Mouse (Mus musculus): ENCODE results near the gene Lsamp. TPM values are rescaled to one million over a fixed set of nuclear protein-coding genes. Genes with fewer than 3 reads are reported as not detected.

The Lsamp gene
- total RNA-seq, 2 experiments from 2014 or later = 0.38 to 0.53 TPM

DNA sequence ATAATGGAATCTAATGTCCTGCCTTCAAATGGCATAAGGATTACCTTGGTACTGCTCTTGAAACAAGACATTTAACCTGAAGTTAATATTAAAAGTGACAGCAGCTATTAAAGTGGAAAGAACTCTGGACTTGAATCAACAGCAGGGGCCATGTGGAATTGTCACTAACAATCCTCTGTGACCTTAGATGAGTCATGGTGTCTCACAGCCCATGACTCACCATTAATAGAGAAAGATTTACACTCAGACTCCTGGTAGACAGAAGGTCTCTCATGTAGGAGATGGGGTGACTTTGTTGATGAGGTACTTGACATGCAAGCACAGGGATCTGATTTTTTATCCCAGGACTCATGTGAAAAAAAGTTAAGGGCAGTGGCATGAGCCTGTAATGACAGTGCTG lies 701.4 kb downstream of the Lsamp start:
- intact Hi-C loops (cut with DNase I) = no loop called here
- Histone ChIP-seq H3K4me3 (no peak overlapping the region), H3K27ac (no peak overlapping the region)
- no peak for TF ChIP-seq CTCF (IDR thresholded peaks at IDR 0.05)
- no peak for DNase-seq

- Histone ChIP-seq H3K4me3 (no peak overlapping the region), H3K27ac (no peak overlapping the region)
- intact Hi-C loops (cut with DNase I) = no loop called here
- DNase-seq = no peak
- TF ChIP-seq CTCF (IDR thresholded peaks at IDR 0.05) = no peak
Observed at GRCm38 (mm10) chr16:40692292-40692691, 708.1 kb downstream of the Lsamp start.

DNA sequence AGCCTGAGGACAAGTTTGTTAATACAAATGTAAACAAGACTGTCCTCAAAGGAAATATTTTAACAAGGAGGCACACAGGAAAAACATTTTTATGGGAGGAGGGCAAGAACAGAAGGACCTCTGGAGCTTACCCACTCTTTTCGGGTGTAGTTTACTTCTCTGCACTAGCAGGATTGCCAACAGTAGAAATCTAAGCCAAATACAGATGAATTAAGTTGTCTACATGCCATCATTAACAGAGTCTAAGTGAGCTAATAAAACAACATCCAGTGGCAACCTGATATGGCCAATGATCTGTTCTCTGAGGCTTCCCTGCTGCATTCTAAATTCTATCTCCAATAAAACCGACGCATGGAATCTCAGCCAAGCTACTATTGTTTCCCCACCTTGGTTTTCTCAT lies 713.1 kb downstream of the Lsamp start:
- no peak for DNase-seq

DNA sequence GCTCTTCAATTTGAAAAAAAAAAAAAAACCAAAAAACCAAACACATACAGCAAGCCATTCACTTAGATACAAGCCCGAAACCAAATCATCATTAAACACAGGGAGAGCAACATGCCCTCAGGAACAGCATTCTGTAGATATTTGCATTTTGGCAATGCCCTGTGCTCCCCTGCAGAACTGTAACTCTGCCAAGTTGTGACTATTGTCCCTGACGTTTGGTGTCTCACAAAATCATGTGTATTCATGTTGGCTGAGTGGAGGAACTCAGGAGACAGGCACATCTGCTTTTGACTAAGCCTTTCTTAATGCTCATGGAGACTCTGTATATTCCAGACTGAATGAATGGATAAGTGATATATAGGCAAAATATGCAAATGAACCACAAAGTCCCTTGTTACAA lies 724.4 kb downstream of the Lsamp start:
- no peak overlapping the region for H3K27ac ChIP-seq
- DNase-seq = no peak
- TF ChIP-seq CTCF (IDR thresholded peaks at IDR 0.05) = no peak
- intact Hi-C loops (cut with DNase I) = no loop called here
- H3K4me3 ChIP-seq = no peak overlapping the region

More for the DNA sequence above, 713.1 kb downstream of the Lsamp start:
- intact Hi-C loops (cut with DNase I) = no loop called here
- no peak for TF ChIP-seq CTCF (IDR thresholded peaks at IDR 0.05)
- H3K27ac ChIP-seq = no peak overlapping the region
- no peak overlapping the region for H3K4me3 ChIP-seq

DNA sequence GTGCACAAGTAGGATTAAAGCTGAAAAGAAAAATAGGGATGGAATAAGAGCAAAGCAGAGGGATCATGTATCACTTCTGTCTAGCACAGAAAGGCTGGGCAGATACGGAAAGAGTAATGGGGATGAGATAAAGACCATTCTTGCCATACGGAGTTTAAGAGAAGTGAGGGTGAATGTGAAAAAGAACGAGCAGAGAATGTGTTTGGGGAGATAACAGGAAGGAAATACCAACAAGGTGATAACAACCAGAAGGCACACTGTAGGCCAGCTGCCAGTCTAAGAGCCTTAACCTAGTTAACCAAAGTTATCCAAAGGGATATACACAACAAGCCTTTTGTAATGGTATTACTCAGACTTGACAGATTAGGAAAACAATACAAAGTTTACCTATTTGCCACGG lies 725.4 kb downstream of the Lsamp start:
- DNase-seq = no peak
- Histone ChIP-seq H3K27ac (no peak overlapping the region), H3K4me3 (no peak overlapping the region)
- intact Hi-C loops (cut with DNase I) = no loop called here
- TF ChIP-seq CTCF (IDR thresholded peaks at IDR 0.05) = no peak

DNA sequence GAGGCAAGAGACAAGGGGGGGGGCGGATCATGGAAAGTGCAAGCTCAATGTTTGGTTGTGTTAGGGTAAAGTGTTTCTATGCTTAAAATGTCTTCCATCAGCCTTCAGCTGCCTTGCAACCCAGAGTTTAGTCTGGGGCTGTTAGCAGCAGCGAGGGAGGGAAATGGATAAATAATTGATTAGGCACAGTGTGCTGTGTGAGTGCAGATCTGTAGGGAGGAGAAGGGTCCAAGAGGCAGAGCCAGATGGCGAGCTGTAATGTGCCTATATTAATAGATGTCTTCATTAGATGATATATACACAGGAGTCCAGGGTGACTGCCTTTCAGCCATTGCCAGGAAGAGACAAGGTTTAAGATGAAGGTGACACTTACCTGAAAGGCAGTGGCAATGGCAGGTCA lies 725.9 kb downstream of the Lsamp start:
- H3K4me3 ChIP-seq = no peak overlapping the region
- no peak overlapping the region for H3K27ac ChIP-seq
- TF ChIP-seq CTCF (IDR thresholded peaks at IDR 0.05) = no peak
- intact Hi-C loops (cut with DNase I) = no loop called here
- DNase-seq = no peak

GRCm38 (mm10) chr16:40710491-40710890 lies 726.3 kb downstream of the Lsamp start:
- intact Hi-C loops (cut with DNase I) = no loop called here
- no peak overlapping the region for H3K27ac ChIP-seq
- DNase-seq = no peak
- no peak for TF ChIP-seq CTCF (IDR thresholded peaks at IDR 0.05)
- no peak overlapping the region for H3K4me3 ChIP-seq

- no peak overlapping the region for H3K27ac ChIP-seq
- no peak overlapping the region for H3K4me3 ChIP-seq
- TF ChIP-seq CTCF (IDR thresholded peaks at IDR 0.05) = no peak
- intact Hi-C loops (cut with DNase I) = no loop called here
- DNase-seq = no peak
Observed at GRCm38 (mm10) chr16:40713725-40714124, 729.6 kb downstream of the Lsamp start.

- H3K4me3 ChIP-seq = no peak overlapping the region
- H3K27ac ChIP-seq = no peak overlapping the region
- TF ChIP-seq CTCF (IDR thresholded peaks at IDR 0.05) = peak; percentile 71
- intact Hi-C loops (cut with DNase I) = loop anchor here (1.0 kb wide), 1 partner anchor 229 kb away; no protein-coding TSS in a partner anchor
- DNase-seq = peak; percentile 53
Observed at GRCm38 (mm10) chr16:40739015-40739414, 754.9 kb downstream of the Lsamp start.

GRCm38 (mm10) chr16:40739771-40740170 lies 755.6 kb downstream of the Lsamp start:
- no peak for DNase-seq
- TF ChIP-seq CTCF (IDR thresholded peaks at IDR 0.05) = no peak
- Histone ChIP-seq H3K4me3 (no peak overlapping the region), H3K27ac (no peak overlapping the region)
- intact Hi-C loops (cut with DNase I) = loop anchor here (1.0 kb wide), 1 partner anchor 229 kb away; no protein-coding TSS in a partner anchor

GRCm38 (mm10) chr16:40740273-40740672 lies 756.1 kb downstream of the Lsamp start:
- no peak overlapping the region for H3K4me3 ChIP-seq
- TF ChIP-seq CTCF (IDR thresholded peaks at IDR 0.05) = no peak
- H3K27ac ChIP-seq = no peak overlapping the region
- no peak for DNase-seq
- intact Hi-C loops (cut with DNase I) = no loop called here

DNA sequence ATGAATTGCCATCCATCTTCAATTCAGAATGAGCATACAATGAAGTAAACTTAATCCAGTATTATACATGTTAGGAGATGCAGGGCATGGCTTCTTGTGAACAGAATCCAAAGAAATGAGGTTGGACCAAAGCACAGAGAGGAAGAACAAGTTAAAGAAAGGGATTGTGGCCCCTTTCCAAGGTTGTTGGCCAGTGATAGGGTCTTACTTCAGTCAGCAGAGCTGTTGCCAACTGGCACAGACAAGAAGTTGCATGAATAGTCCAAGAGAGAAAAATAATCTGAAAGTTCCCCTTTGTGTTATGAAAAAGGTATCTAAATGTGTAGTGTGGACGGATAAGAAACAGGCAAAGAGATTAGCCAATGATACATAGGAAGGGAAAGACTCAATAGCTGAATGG lies 843.0 kb downstream of the Lsamp start:
- intact Hi-C loops (cut with DNase I) = no loop called here
- Histone ChIP-seq H3K27ac (no peak overlapping the region), H3K4me3 (no peak overlapping the region)
- peak; percentile 18 for DNase-seq
- TF ChIP-seq CTCF (IDR thresholded peaks at IDR 0.05) = no peak

- intact Hi-C loops (cut with DNase I) = no loop called here
- H3K27ac ChIP-seq = no peak overlapping the region
Observed at GRCm38 (mm10) chr16:40831536-40831935, 847.4 kb downstream of the Lsamp start.

DNA sequence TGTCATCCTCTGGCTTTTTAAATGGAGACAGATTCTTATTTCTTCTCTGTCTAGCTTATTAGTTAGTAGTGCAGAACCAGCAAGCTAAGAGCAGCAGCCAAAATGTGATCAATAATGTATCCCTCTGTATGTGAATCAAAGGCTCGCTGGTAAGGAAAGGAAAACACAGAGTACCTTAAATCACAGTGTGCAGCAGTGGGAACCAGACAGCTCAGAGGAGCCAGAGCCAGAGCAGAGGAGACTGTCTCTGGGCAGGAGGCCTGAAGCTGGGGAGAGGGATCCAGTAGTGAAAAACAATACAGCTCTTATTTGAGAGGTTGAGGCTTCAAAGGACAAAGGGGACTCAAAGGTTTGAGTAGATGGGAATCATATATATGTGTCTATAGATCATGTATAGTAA lies 857.6 kb downstream of the Lsamp start:
- TF ChIP-seq CTCF (IDR thresholded peaks at IDR 0.05) = no peak
- no peak overlapping the region for H3K27ac ChIP-seq
- no peak for DNase-seq
- intact Hi-C loops (cut with DNase I) = no loop called here
- H3K4me3 ChIP-seq = no peak overlapping the region

More at GRCm38 (mm10) chr16:40831536-40831935, 847.4 kb downstream of the Lsamp start:
- no peak overlapping the region for H3K4me3 ChIP-seq
- no peak for DNase-seq
- TF ChIP-seq CTCF (IDR thresholded peaks at IDR 0.05) = no peak

GRCm38 (mm10) chr16:40866733-40867132 lies 882.6 kb downstream of the Lsamp start:
- TF ChIP-seq CTCF (IDR thresholded peaks at IDR 0.05) = no peak
- Histone ChIP-seq H3K4me3 (no peak overlapping the region), H3K27ac (no peak overlapping the region)
- intact Hi-C loops (cut with DNase I) = no loop called here
- no peak for DNase-seq
